Mouse (Mus musculus): Measurements from ENCODE around the gene Abca1. TPM values are rescaled to one million over a fixed set of nuclear protein-coding genes. Genes with fewer than 3 reads are reported as not detected.

Gene Abca1
- polyA plus RNA-seq, 1 experiment from 2014 or later, result 8.8 TPM

- no peaks in the 10 kb centered on the region for H3K36me3 ChIP-seq
- H3K4me2 ChIP-seq, result no peak overlapping the region
- no peak overlapping the region for H3K27ac ChIP-seq (replicated peaks)
- H3K4me1 ChIP-seq, result peaks cover 14% of the 10 kb centered on the region; the same call in 1 of the 2 replicates
- H3K27me3 ChIP-seq (replicated peaks), result no peaks in the 10 kb centered on the region
- 85% methylated on average over 10 of the region's 10 CpGs for WGBS
- H3K9ac ChIP-seq (replicated peaks), result no peak overlapping the region
- no peak for ATAC-seq (ENCODE audit: low FRiP score)
- no peaks in the 10 kb centered on the region for H3K9me3 ChIP-seq (replicated peaks)
- H3K4me3 ChIP-seq (replicated peaks), result no peak overlapping the region
Measured at GRCm38 (mm10) chr4:53120038-53120685, 39.5 kb downstream of the Abca1 start.

- H3K4me3 ChIP-seq (replicated peaks), result no peak overlapping the region
- no peak overlapping the region for H3K4me2 ChIP-seq
- no peak for ATAC-seq (ENCODE audit: low FRiP score)
- no peak overlapping the region for H3K27ac ChIP-seq (replicated peaks)
- H3K9ac ChIP-seq (replicated peaks), result no peak overlapping the region
- no peaks in the 10 kb centered on the region for H3K27me3 ChIP-seq (replicated peaks)
- 80% methylated on average over 4 of the region's 4 CpGs for WGBS
- H3K9me3 ChIP-seq (replicated peaks), result no peaks in the 10 kb centered on the region
- H3K36me3 ChIP-seq, result no peaks in the 10 kb centered on the region
- H3K4me1 ChIP-seq, result peaks cover 14% of the 10 kb centered on the region; the same call in 1 of the 2 replicates
Measured at GRCm38 (mm10) chr4:53118643-53119042, 41.1 kb downstream of the Abca1 start.

- no peak overlapping the region for H3K4me3 ChIP-seq (replicated peaks)
- H3K9ac ChIP-seq (replicated peaks), result no peak overlapping the region
- H3K36me3 ChIP-seq, result no peaks in the 10 kb centered on the region
- peaks cover 13% of the 10 kb centered on the region; the same call in 1 of the 2 replicates for H3K4me1 ChIP-seq
- H3K27me3 ChIP-seq (replicated peaks), result no peaks in the 10 kb centered on the region
- ATAC-seq (ENCODE audit: low FRiP score), result no peak
- H3K9me3 ChIP-seq (replicated peaks), result no peaks in the 10 kb centered on the region
- no peak overlapping the region for H3K27ac ChIP-seq (replicated peaks)
- H3K4me2 ChIP-seq, result no peak overlapping the region
Measured at GRCm38 (mm10) chr4:53117610-53118009, 42.1 kb downstream of the Abca1 start.

- Histone ChIP-seq H3K4me2 (no peak overlapping the region), H3K27me3 (replicated peaks) (no peaks in the 10 kb centered on the region), H3K9ac (replicated peaks) (no peak overlapping the region), H3K27ac (replicated peaks) (no peak overlapping the region), H3K9me3 (replicated peaks) (no peaks in the 10 kb centered on the region), H3K4me3 (replicated peaks) (no peak overlapping the region), H3K36me3 (no peaks in the 10 kb centered on the region), H3K4me1 (peaks cover 8% of the 10 kb centered on the region; the same call in 1 of the 2 replicates)
- no peak for ATAC-seq (ENCODE audit: low FRiP score)
- WGBS, result 75% methylated on average over 5 of the region's 5 CpGs
Measured at GRCm38 (mm10) chr4:53117076-53117475, 42.6 kb downstream of the Abca1 start.

- H3K4me2 ChIP-seq, result no peak overlapping the region
- H3K4me1 ChIP-seq, result 0 out of 2 replicates have a peak, but pooled peaks cover 3% of the 10 kb centered on the region
- H3K27me3 ChIP-seq (replicated peaks), result no peaks in the 10 kb centered on the region
- H3K9me3 ChIP-seq (replicated peaks), result no peaks in the 10 kb centered on the region
- no peaks in the 10 kb centered on the region for H3K36me3 ChIP-seq
- H3K9ac ChIP-seq (replicated peaks), result no peak overlapping the region
- H3K27ac ChIP-seq (replicated peaks), result no peak overlapping the region
- H3K4me3 ChIP-seq (replicated peaks), result no peak overlapping the region
- WGBS, result 40% methylated on average over 4 of the region's 5 CpGs
- ATAC-seq (ENCODE audit: low FRiP score), result no peak
Measured at GRCm38 (mm10) chr4:53115866-53116265, 43.8 kb downstream of the Abca1 start.

GRCm38 (mm10) chr4:53115410-53115809 is 44.3 kb downstream of the Abca1 start:
- no peak overlapping the region for H3K4me2 ChIP-seq
- H3K9me3 ChIP-seq (replicated peaks), result no peaks in the 10 kb centered on the region
- no peaks in the 10 kb centered on the region for H3K36me3 ChIP-seq
- H3K27me3 ChIP-seq (replicated peaks), result no peaks in the 10 kb centered on the region
- ATAC-seq (ENCODE audit: low FRiP score), result no peak
- no peak overlapping the region for H3K4me3 ChIP-seq (replicated peaks)
- 0 out of 2 replicates have a peak, but pooled peaks cover 7% of the 10 kb centered on the region for H3K4me1 ChIP-seq
- H3K9ac ChIP-seq (replicated peaks), result no peak overlapping the region
- H3K27ac ChIP-seq (replicated peaks), result no peak overlapping the region
- WGBS, result 60% methylated on average over 4 of the region's 4 CpGs

- 83% methylated on average over 4 of the region's 4 CpGs for WGBS
- H3K4me2 ChIP-seq, result no peak overlapping the region
Measured at GRCm38 (mm10) chr4:53111919-53112355, 47.8 kb downstream of the Abca1 start.

GRCm38 (mm10) chr4:53110356-53110755 is 49.3 kb downstream of the Abca1 start:
- H3K9ac ChIP-seq (replicated peaks), result no peak overlapping the region

More at GRCm38 (mm10) chr4:53111919-53112355, 47.8 kb downstream of the Abca1 start:
- ATAC-seq (ENCODE audit: low FRiP score), result no peak
- Histone ChIP-seq H3K27ac (replicated peaks) (peak overlapping the region; percentile 41; the same call in 1 of the 2 replicates), H3K9me3 (replicated peaks) (no peaks in the 10 kb centered on the region), H3K9ac (replicated peaks) (no peak overlapping the region), H3K36me3 (0 out of 2 replicates have a peak, but pooled peaks cover 2% of the 10 kb centered on the region), H3K27me3 (replicated peaks) (no peaks in the 10 kb centered on the region), H3K4me3 (replicated peaks) (no peak overlapping the region), H3K4me1 (peaks cover 22% of the 10 kb centered on the region)

GRCm38 (mm10) chr4:53109381-53109928 is 50.2 kb downstream of the Abca1 start:
- WGBS, result 47% methylated on average over 9 of the region's 9 CpGs
- Histone ChIP-seq H3K27me3 (replicated peaks) (no peaks in the 10 kb centered on the region), H3K4me2 (peak overlapping the region; percentile 23), H3K4me1 (peaks cover 20% of the 10 kb centered on the region), H3K9ac (replicated peaks) (no peak overlapping the region), H3K9me3 (replicated peaks) (no peaks in the 10 kb centered on the region), H3K27ac (replicated peaks) (peak overlapping the region; percentile 69), H3K4me3 (replicated peaks) (no peak overlapping the region), H3K36me3 (0 out of 2 replicates have a peak, but pooled peaks cover 2% of the 10 kb centered on the region)
- peak; percentile 55 for ATAC-seq (ENCODE audit: low FRiP score)

More at GRCm38 (mm10) chr4:53110356-53110755, 49.3 kb downstream of the Abca1 start:
- 0 out of 2 replicates have a peak, but pooled peaks have one; percentile 22 for ATAC-seq (ENCODE audit: low FRiP score)
- peaks cover 20% of the 10 kb centered on the region for H3K4me1 ChIP-seq
- 34% methylated on average over 5 of the region's 5 CpGs for WGBS
- H3K9me3 ChIP-seq (replicated peaks), result no peaks in the 10 kb centered on the region
- no peaks in the 10 kb centered on the region for H3K27me3 ChIP-seq (replicated peaks)
- H3K4me3 ChIP-seq (replicated peaks), result no peak overlapping the region
- H3K27ac ChIP-seq (replicated peaks), result 0 out of 2 replicates have a peak overlapping the region, but pooled peaks have one; percentile 69
- no peak overlapping the region for H3K4me2 ChIP-seq
- 0 out of 2 replicates have a peak, but pooled peaks cover 2% of the 10 kb centered on the region for H3K36me3 ChIP-seq

- 0 out of 2 replicates have a peak, but pooled peaks cover 2% of the 10 kb centered on the region for H3K36me3 ChIP-seq
- WGBS, result 87% methylated on average over 4 of the region's 4 CpGs
Measured at GRCm38 (mm10) chr4:53108194-53108593, 51.5 kb downstream of the Abca1 start.

GRCm38 (mm10) chr4:53106732-53107131 is 53.0 kb downstream of the Abca1 start:
- 97% methylated on average over 5 of the region's 5 CpGs for WGBS
- Histone ChIP-seq H3K9ac (replicated peaks) (no peak overlapping the region), H3K9me3 (replicated peaks) (no peaks in the 10 kb centered on the region), H3K4me2 (no peak overlapping the region), H3K27me3 (replicated peaks) (no peaks in the 10 kb centered on the region), H3K4me1 (peaks cover 20% of the 10 kb centered on the region), H3K27ac (replicated peaks) (no peak overlapping the region), H3K4me3 (replicated peaks) (no peak overlapping the region), H3K36me3 (0 out of 2 replicates have a peak, but pooled peaks cover 2% of the 10 kb centered on the region)
- ATAC-seq (ENCODE audit: low FRiP score), result no peak

More at GRCm38 (mm10) chr4:53108194-53108593, 51.5 kb downstream of the Abca1 start:
- Histone ChIP-seq H3K27me3 (replicated peaks) (no peaks in the 10 kb centered on the region), H3K9me3 (replicated peaks) (no peaks in the 10 kb centered on the region), H3K4me1 (peaks cover 20% of the 10 kb centered on the region), H3K9ac (replicated peaks) (no peak overlapping the region), H3K27ac (replicated peaks) (no peak overlapping the region), H3K4me3 (replicated peaks) (no peak overlapping the region), H3K4me2 (no peak overlapping the region)
- ATAC-seq (ENCODE audit: low FRiP score), result no peak

- Histone ChIP-seq H3K36me3 (0 out of 2 replicates have a peak, but pooled peaks cover 2% of the 10 kb centered on the region), H3K4me1 (peaks cover 20% of the 10 kb centered on the region), H3K4me2 (no peak overlapping the region), H3K9ac (replicated peaks) (no peak overlapping the region), H3K9me3 (replicated peaks) (no peaks in the 10 kb centered on the region), H3K27ac (replicated peaks) (no peak overlapping the region), H3K4me3 (replicated peaks) (no peak overlapping the region), H3K27me3 (replicated peaks) (no peaks in the 10 kb centered on the region)
- no peak for ATAC-seq (ENCODE audit: low FRiP score)
- 91% methylated on average over 3 of the region's 3 CpGs for WGBS
Measured at GRCm38 (mm10) chr4:53106071-53106470, 53.6 kb downstream of the Abca1 start.
